Mouse (Mus musculus) frontal cortex, postnatal 25 days (tissue): ENCODE measurements at regions not wholly inside any gene's neighbourhood (a gene's known extent, or its start where the extent isn't known, plus 50 kb on each side); places are given as distances from the start of the nearest gene placed in this dataset.

ENCODE experiments used
- DNase-seq, 2 experiments: peaks; one replicate each; pipeline ENCODE4 v3.0.0; 2022; ENCODE audit warnings: low spot score in 2 of 2

- no peak for DNase-seq
Measured at GRCm38 (mm10) chr3:143806940-143807339, 398.1 kb downstream of the Lmo4 start.

- DNase-seq = no peak
Measured at GRCm38 (mm10) chr3:143797850-143798249, 407.2 kb downstream of the Lmo4 start.

- no peak for DNase-seq
Measured at GRCm38 (mm10) chr3:143790905-143791304, 414.1 kb downstream of the Lmo4 start.

GRCm38 (mm10) chr3:143789932-143790570, 415.0 kb downstream of the Lmo4 start:
- DNase-seq = no peak

GRCm38 (mm10) chr3:143786889-143787288, 418.1 kb downstream of the Lmo4 start:
- DNase-seq = no peak

- no peak for DNase-seq
Measured at GRCm38 (mm10) chr3:143784353-143784791, 420.6 kb downstream of the Lmo4 start.

GRCm38 (mm10) chr3:143778161-143778560, 426.9 kb downstream of the Lmo4 start:
- no peak for DNase-seq

- no peak for DNase-seq
Measured at GRCm38 (mm10) chr3:143759337-143759736, 445.7 kb downstream of the Lmo4 start.

- no peak for DNase-seq
Measured at GRCm38 (mm10) chr3:143753197-143753596, 451.8 kb downstream of the Lmo4 start.

- no peak for DNase-seq
Measured at GRCm38 (mm10) chr3:143752660-143753059, 452.4 kb downstream of the Lmo4 start.

- no peak for DNase-seq
Measured at GRCm38 (mm10) chr3:143750128-143750527, 454.9 kb downstream of the Lmo4 start.

GRCm38 (mm10) chr3:143743649-143744048, 461.4 kb downstream of the Lmo4 start:
- DNase-seq = no peak

- no peak for DNase-seq
Measured at GRCm38 (mm10) chr3:143742786-143743571, 462.0 kb downstream of the Lmo4 start.

GRCm38 (mm10) chr3:143738676-143739075, 466.3 kb downstream of the Lmo4 start:
- DNase-seq = no peak

- DNase-seq = no peak
Measured at GRCm38 (mm10) chr3:143737844-143738243, 467.2 kb downstream of the Lmo4 start.

- DNase-seq = no peak
Measured at GRCm38 (mm10) chr3:143736651-143737398, 468.2 kb downstream of the Lmo4 start.

GRCm38 (mm10) chr3:143734791-143735190, 470.2 kb downstream of the Lmo4 start:
- no peak for DNase-seq

- DNase-seq = no peak
Measured at GRCm38 (mm10) chr3:143732966-143733725, 471.9 kb downstream of the Lmo4 start.

- no peak for DNase-seq
Measured at GRCm38 (mm10) chr3:143729473-143730076, 475.4 kb downstream of the Lmo4 start.

GRCm38 (mm10) chr3:143722571-143722970, 482.4 kb downstream of the Lmo4 start:
- no peak for DNase-seq

GRCm38 (mm10) chr3:143722082-143722481, 482.9 kb downstream of the Lmo4 start:
- no peak for DNase-seq
